Mouse (Mus musculus) C2C12 (cell line): Measurements from ENCODE around the gene Kdm6b.

ENCODE experiments used
- CEBPB ChIP-seq: IDR thresholded peaks from one replicate; pipeline ENCODE4 v1.6.1; 2011; ENCODE audit warnings: low read depth, mild to moderate bottlenecking, control low read depth, moderate library complexity
- CTCF ChIP-seq: IDR thresholded peaks from one replicate; pipeline ENCODE4 v1.5.1; 2011; ENCODE audit not compliant: control insufficient read depth, insufficient read depth, insufficient read length
- FOSL1 ChIP-seq: IDR thresholded peaks from one replicate; pipeline ENCODE4 v1.8.0; 2011; ENCODE audit warnings: mild to moderate bottlenecking, low read length; ENCODE audit not compliant: poor library complexity, insufficient read depth, severe bottlenecking
- MAX ChIP-seq: IDR thresholded peaks from one replicate; pipeline ENCODE4 v1.6.1; 2011; ENCODE audit warnings: mild to moderate bottlenecking, control low read depth
- MYOD1 ChIP-seq: IDR thresholded peaks from one replicate; pipeline ENCODE4 v1.6.1; 2011; ENCODE audit warnings: low read depth; ENCODE audit not compliant: control insufficient read depth, insufficient read length
- MYOG ChIP-seq: IDR thresholded peaks from one replicate; pipeline ENCODE4 v1.6.1; 2011; ENCODE audit not compliant: control insufficient read depth, insufficient read length; ENCODE audit errors: extremely low read depth
- USF1 ChIP-seq: IDR thresholded peaks from one replicate; pipeline ENCODE4 v1.6.1; 2011; ENCODE audit warnings: low read depth, mild to moderate bottlenecking, control low read depth, moderate library complexity

- TF ChIP-seq CTCF: no peak
- TF ChIP-seq MYOD1: no peak
- no peak for TF ChIP-seq USF1
- TF ChIP-seq CEBPB: no peak
- TF ChIP-seq MAX: no peak
- TF ChIP-seq MYOG: no peak
- no peak for TF ChIP-seq FOSL1
Observed at GRCm38 (mm10) chr11:69381356-69381755, 32.1 kb downstream of the Kdm6b start.
